Mouse (Mus musculus) midbrain, embryonic 12.5 days (tissue): ENCODE data around the gene Mybpc1. TPM values are rescaled to one million over a fixed set of nuclear protein-coding genes. Genes with fewer than 3 reads are reported as not detected.
"Not testable (repeated sequence)": the region's sequence is repeated elsewhere in the genome, so short reads cannot be mapped to it uniquely, and the experiment has no call there.

Experiments used
- ATAC-seq: fragments of 200-750 bp; cut with Nextera tagmentation; 2 replicates; pipeline ENCODE4 v1.8.0; 2017; ENCODE audit warnings: low read depth, moderate TSS enrichment, moderate library complexity; ENCODE audit not compliant: low FRiP score
- H3K27ac ChIP-seq: fragments of 300-500 bp; sonication (generic); replicated peaks from 2 replicates; pipeline ENCODE4 v1.5.1; 2016; ENCODE audit warnings: mild to moderate bottlenecking
- H3K27me3 ChIP-seq: fragments of 300-500 bp; sonication (generic); 2 replicates; pipeline ENCODE4 v1.6.1; 2016; ENCODE audit warnings: mild to moderate bottlenecking
- H3K36me3 ChIP-seq: fragments of 300-500 bp; sonication (generic); 2 replicates; pipeline ENCODE4 v1.6.1; 2016
- H3K4me1 ChIP-seq: fragments of 300-500 bp; sonication (generic); 2 replicates; pipeline ENCODE4 v1.6.1; 2016
- H3K4me2 ChIP-seq: fragments of 300-500 bp; sonication (generic); replicated peaks from 2 replicates; pipeline ENCODE4 v1.6.1; 2016; ENCODE audit warnings: mild to moderate bottlenecking, moderate library complexity
- H3K4me3 ChIP-seq: fragments of 300-500 bp; sonication (generic); 2 replicates; pipeline ENCODE4 v1.5.1; 2016; ENCODE audit warnings: mild to moderate bottlenecking
- H3K9ac ChIP-seq: fragments of 300-500 bp; sonication (generic); replicated peaks from 2 replicates; pipeline ENCODE4 v1.6.1; 2016; ENCODE audit warnings: mild to moderate bottlenecking, moderate library complexity
- H3K9me3 ChIP-seq: fragments of 300-500 bp; sonication (generic); 2 replicates; pipeline ENCODE4 v1.6.1; 2016; ENCODE audit warnings: mild to moderate bottlenecking
- WGBS: fragments of 180-500 bp; shearing (Covaris S2); methylation state at CpG from one replicate; pipeline ENCODE4 v1.1.7; 2016; 5-methylcytosine and 5-hydroxymethylcytosine counted together
- polyA plus RNA-seq: library from polyadenylated mRNA; unstranded; fragments of >200 nt; fragmentation: Nextera tagmentation; extraction: Ambion mirVana; gene quantifications from 2 replicates; pipeline ENCODE4 v1.2.1, GENCODE M21; 2016

The Mybpc1 gene
- polyA plus RNA-seq, 1 experiment from 2014 or later: 1.9 TPM

DNA sequence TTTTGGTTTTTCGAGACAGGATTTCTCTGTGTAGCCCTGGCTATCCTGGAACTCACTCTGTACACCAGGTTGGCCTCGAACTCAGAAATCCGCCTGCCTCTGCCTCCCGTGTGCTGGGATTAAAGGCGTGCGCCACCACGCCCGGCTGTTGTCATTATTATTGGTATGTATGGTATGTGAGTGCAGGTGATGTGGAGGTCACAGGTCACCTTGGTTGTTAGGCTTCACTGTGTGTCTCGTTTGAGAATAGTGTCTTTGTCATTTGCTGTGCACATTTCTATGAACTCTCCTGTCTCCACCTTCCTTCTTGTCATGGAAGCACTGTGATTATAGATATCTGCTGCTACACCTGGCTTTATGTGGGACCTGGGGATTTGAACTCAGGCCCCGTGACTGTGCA lies 122.1 kb downstream of the Mybpc1 start:
- not testable (repeated sequence) for H3K36me3 ChIP-seq, H3K4me1 ChIP-seq, H3K4me3 ChIP-seq, ATAC-seq, H3K27me3 ChIP-seq, H3K9me3 ChIP-seq, H3K27ac ChIP-seq, H3K9ac ChIP-seq, H3K4me2 ChIP-seq
- 92% methylated on average over 10 of the region's 10 CpGs for WGBS

Other genes starting within 250 kb of the Mybpc1 start
- gene Dram1, start 226.1 kb downstream of the Mybpc1 start, polyA plus RNA-seq: 0.80 and 0.84 TPM in 2 replicates
- gene Gnptab, start 226.0 kb downstream of the Mybpc1 start, polyA plus RNA-seq: 12.2 and 13.5 TPM in 2 replicates
- 0.25 TPM in 1 of 2 replicates, not detected in the other for gene Sycp3, start 145.6 kb downstream of the Mybpc1 start, polyA plus RNA-seq
- gene Chpt1, start 101.1 kb downstream of the Mybpc1 start, polyA plus RNA-seq: 15.5 and 16.4 TPM in 2 replicates
- gene Spic, start 79.9 kb upstream of the Mybpc1 start, polyA plus RNA-seq: not detected in 2 replicates
- 135 and 145 TPM in 2 replicates for gene Arl1, start 125.7 kb upstream of the Mybpc1 start, polyA plus RNA-seq
- gene Utp20, start 221.7 kb upstream of the Mybpc1 start, polyA plus RNA-seq: 18.7 and 19.7 TPM in 2 replicates